Mouse (Mus musculus): ENCODE data around the gene Mustn1.

DNA sequence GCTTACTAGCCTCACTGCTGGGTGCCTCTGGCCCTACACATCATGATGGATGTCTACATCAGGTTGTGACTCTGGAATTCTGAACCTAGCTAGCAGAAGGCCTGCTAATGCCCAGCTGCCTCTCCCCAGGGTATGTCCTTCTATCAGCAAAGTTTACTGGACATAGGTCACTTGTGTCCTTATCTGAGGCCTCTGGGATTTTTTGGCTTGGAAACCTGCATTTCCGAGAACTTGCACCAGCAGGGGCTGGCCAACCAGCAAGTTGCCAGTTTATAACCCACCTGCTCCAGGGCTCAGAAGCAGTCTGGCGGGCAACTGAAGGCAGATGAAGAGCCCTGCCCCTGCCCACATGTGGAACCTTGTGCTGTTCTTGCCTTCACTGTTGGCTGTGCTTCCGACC is 7.2 kb downstream of the Mustn1 start, which contains the start of gene Itih4:
- 0 out of 2 replicates have a peak, but pooled peaks have one; percentile 10 for TF ChIP-seq EP300 (IDR thresholded peaks at IDR 0.05; ENCODE audit: low read depth)
- no peak for TF ChIP-seq CTCF (IDR thresholded peaks at IDR 0.05; ENCODE audit: low read depth)
